Mouse (Mus musculus) bone marrow macrophage, adult 2 months (primary cell): ENCODE data around the gene Clps.

Experiments
- CTCF ChIP-seq: IDR thresholded peaks from 2 replicates; pipeline ENCODE4 v1.5.1; 2012; ENCODE audit warnings: low read depth, mild to moderate bottlenecking, low read length, moderate library complexity
- POLR2A ChIP-seq: IDR thresholded peaks from 2 replicates; pipeline ENCODE4 v1.6.1; 2012; ENCODE audit warnings: mild to moderate bottlenecking, low read depth, low read length, borderline replicate concordance

GRCm38 (mm10) chr17:28588591-28588990 is 28.0 kb upstream of the Clps start:
- TF ChIP-seq POLR2A (no peak), CTCF (no peak)
